Mouse (Mus musculus) embryonic facial prominence, embryonic 10.5 days (tissue): ENCODE measurements around the gene Nelfcd. TPM values are rescaled to one million over a fixed set of nuclear protein-coding genes. Genes with fewer than 3 reads are reported as not detected.

ENCODE experiments used
- DNase-seq: peaks from one replicate; pipeline ENCODE4 v3.0.0-alpha.2; 2017; ENCODE audit warnings: low spot score
- H3K27ac ChIP-seq: fragments of 300-500 bp; sonication (generic); replicated peaks from 2 replicates; pipeline ENCODE4 v1.5.1; 2016; ENCODE audit warnings: mild to moderate bottlenecking
- H3K27me3 ChIP-seq: fragments of 300-500 bp; sonication (generic); replicated peaks from 2 replicates; pipeline ENCODE4 v1.6.1; 2016; ENCODE audit warnings: low read depth, mild to moderate bottlenecking; ENCODE audit not compliant: poor library complexity, severe bottlenecking
- H3K36me3 ChIP-seq: fragments of 300-500 bp; sonication (generic); replicated peaks from 2 replicates; pipeline ENCODE4 v1.6.1; 2016; ENCODE audit warnings: mild to moderate bottlenecking, moderate library complexity
- H3K4me1 ChIP-seq: fragments of 300-500 bp; sonication (generic); 2 replicates; pipeline ENCODE4 v1.6.1; 2016
- H3K4me3 ChIP-seq: fragments of 300-500 bp; sonication (generic); 2 replicates; pipeline ENCODE4 v1.5.1; 2016; ENCODE audit warnings: mild to moderate bottlenecking, moderate library complexity
- H3K9me3 ChIP-seq: fragments of 300-500 bp; sonication (generic); 2 replicates; pipeline ENCODE4 v1.6.1; 2016; ENCODE audit warnings: mild to moderate bottlenecking
- WGBS: fragments of 180-500 bp; shearing (Covaris S2); methylation state at CpG from one replicate; pipeline ENCODE4 v1.1.7; 2016; 5-methylcytosine and 5-hydroxymethylcytosine counted together
- polyA plus RNA-seq: library from polyadenylated mRNA; unstranded; fragments of >200 nt; fragmentation: Nextera tagmentation; extraction: Ambion mirVana; gene quantifications from 2 replicates; pipeline ENCODE4 v1.2.1, GENCODE M21; 2016

The Nelfcd gene
- polyA plus RNA-seq, 1 experiment from 2014 or later: 195 TPM

DNA sequence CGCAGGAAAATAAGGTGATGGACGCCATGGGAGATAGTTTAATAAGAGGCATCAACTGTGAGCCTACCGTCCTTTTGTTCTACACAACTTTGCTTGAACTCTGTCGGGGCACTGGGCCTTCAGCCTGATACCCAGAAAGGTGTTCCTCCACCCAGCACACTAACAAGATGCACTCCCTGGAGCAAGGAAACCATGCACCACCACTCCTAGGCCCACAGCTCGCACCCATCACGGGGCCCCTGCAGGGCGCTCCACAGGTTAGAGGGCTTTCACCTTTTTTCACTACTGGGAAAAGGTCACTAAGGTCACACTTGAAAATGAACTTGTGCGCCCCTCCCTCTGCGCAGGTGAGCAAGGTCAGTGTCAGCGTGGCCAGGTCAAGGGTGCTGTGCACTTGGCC, 47.8 kb downstream of the Nelfcd start:
- Histone ChIP-seq H3K27ac (peak overlapping the region; percentile 97), H3K9me3 (no peaks in the 10 kb centered on the region), H3K4me1 (peaks cover 18% of the 10 kb centered on the region), H3K36me3 (peaks cover 71% of the 10 kb centered on the region), H3K4me3 (peak overlapping the region; percentile 88), H3K27me3 (no peaks in the 10 kb centered on the region)
- 40% methylated on average over 10 of the region's 10 CpGs for WGBS
- peak; percentile 37 for DNase-seq

- peaks cover 76% of the 10 kb centered on the region for H3K36me3 ChIP-seq
- 3% methylated on average over 48 of the region's 48 CpGs for WGBS
- peaks cover 18% of the 10 kb centered on the region for H3K4me1 ChIP-seq
- peak within 1 kb of the TSS; percentile 88 for H3K4me3 ChIP-seq
- H3K27me3 ChIP-seq: no peaks in the 10 kb centered on the region
- no peaks in the 10 kb centered on the region for H3K9me3 ChIP-seq
- H3K27ac ChIP-seq: peak within 1 kb of the TSS; percentile 97
- DNase-seq: peak; percentile 97
Measured at GRCm38 (mm10) chr2:174463789-174464523, 48.4 kb downstream of the Nelfcd start, which contains the start of gene Atp5e. Atp5e (minus strand) TSS chr2:174464105.

DNA sequence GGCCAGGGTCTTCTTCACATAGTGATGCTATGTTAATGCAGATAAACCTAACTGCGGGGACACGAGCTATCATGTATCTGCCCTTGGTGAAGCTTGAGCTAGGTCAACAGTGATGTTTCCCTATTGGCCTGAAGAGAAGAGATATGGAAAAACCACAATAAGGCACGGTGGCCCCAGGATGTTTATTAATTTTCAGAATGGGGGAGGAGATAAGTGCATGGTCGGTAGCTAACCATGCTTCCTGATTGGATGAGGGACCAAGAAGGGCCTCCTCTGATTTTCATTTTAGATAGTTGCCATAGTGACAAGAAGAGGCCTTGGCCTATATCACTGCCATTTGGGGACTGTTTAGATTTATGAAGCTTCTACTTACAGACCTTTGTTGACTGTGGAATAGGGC, 54.7 kb downstream of the Nelfcd start:
- no peak overlapping the region for H3K27ac ChIP-seq
- H3K36me3 ChIP-seq: peaks cover 66% of the 10 kb centered on the region
- 90% methylated on average over 4 of the region's 4 CpGs for WGBS
- H3K4me3 ChIP-seq: no peak overlapping the region
- no peaks in the 10 kb centered on the region for H3K9me3 ChIP-seq
- H3K4me1 ChIP-seq: peaks cover 15% of the 10 kb centered on the region
- no peak for DNase-seq
- H3K27me3 ChIP-seq: no peaks in the 10 kb centered on the region

DNA sequence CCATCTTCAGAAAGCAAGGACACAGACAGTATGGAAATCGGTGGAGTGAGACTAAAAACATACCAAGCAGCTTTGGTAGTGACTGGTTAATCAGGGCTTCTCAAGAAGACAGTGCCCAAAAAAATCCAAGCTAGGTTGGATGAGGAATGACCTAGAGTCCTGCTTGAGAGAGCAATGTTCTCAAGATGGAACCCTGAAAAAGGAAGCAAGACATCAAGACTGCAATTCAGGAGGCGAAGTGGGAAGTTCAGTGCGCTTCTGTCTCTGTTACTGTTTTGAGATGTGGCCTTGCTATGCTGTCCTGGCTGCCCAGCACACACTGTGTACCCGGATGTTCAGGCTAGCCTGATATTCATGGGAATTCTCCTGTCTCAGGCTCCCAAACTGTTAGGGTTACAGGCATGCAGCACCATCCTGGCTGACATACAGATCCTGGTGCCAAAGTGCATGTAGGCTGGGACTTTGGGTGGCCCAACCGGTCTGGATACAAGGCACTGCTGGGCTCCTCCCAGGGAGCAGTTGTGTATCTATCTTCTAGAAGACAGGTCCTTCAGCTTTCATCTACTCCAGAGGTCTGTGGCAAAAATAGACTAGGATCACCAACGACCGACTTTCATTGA, 55.3 kb downstream of the Nelfcd start:
- peaks cover 61% of the 10 kb centered on the region for H3K36me3 ChIP-seq
- H3K9me3 ChIP-seq: no peaks in the 10 kb centered on the region
- no peak for DNase-seq
- no peak overlapping the region for H3K4me3 ChIP-seq
- H3K4me1 ChIP-seq: peaks cover 15% of the 10 kb centered on the region
- H3K27ac ChIP-seq: no peak overlapping the region
- H3K27me3 ChIP-seq: no peaks in the 10 kb centered on the region
- 92% methylated on average over 7 of the region's 7 CpGs for WGBS

- Histone ChIP-seq H3K36me3 (peaks cover 45% of the 10 kb centered on the region), H3K27ac (peak overlapping the region; percentile 86), H3K4me1 (peaks cover 18% of the 10 kb centered on the region), H3K9me3 (no peaks in the 10 kb centered on the region), H3K27me3 (no peaks in the 10 kb centered on the region), H3K4me3 (peak overlapping the region; percentile 67)
- DNase-seq: no peak
- WGBS: 6% methylated on average over 30 of the region's 30 CpGs
Measured at GRCm38 (mm10) chr2:174472407-174472806, 56.8 kb downstream of the Nelfcd start.

GRCm38 (mm10) chr2:174472818-174473549, 57.4 kb downstream of the Nelfcd start, which contains the start of gene Prelid3b:
Prelid3b (minus strand) TSS chr2:174473081.
- Histone ChIP-seq H3K27ac (peak within 1 kb of the TSS; percentile 86), H3K9me3 (no peaks in the 10 kb centered on the region), H3K36me3 (peaks cover 40% of the 10 kb centered on the region), H3K27me3 (no peaks in the 10 kb centered on the region), H3K4me3 (peak within 1 kb of the TSS; percentile 67), H3K4me1 (peaks cover 18% of the 10 kb centered on the region)
- 1% methylated on average over 53 of the region's 53 CpGs for WGBS
- DNase-seq: peak; percentile 100

- H3K27ac ChIP-seq: peak overlapping the region; percentile 86
- H3K4me1 ChIP-seq: peaks cover 18% of the 10 kb centered on the region
Measured at GRCm38 (mm10) chr2:174473550-174473927, 57.9 kb downstream of the Nelfcd start.

More at GRCm38 (mm10) chr2:174473550-174473927, 57.9 kb downstream of the Nelfcd start:
- Histone ChIP-seq H3K36me3 (peaks cover 35% of the 10 kb centered on the region), H3K4me3 (peak overlapping the region; percentile 67), H3K27me3 (no peaks in the 10 kb centered on the region), H3K9me3 (no peaks in the 10 kb centered on the region)
- WGBS: 72% methylated on average over 5 of the region's 5 CpGs
- DNase-seq: no peak

Other genes with a start within 250 kb of the Nelfcd start
- 1,270 and 1,303 TPM in 2 replicates for gene Gnas, start 131.5 kb upstream of the Nelfcd start, polyA plus RNA-seq
- gene Gm20721, start 69.1 kb upstream of the Nelfcd start, polyA plus RNA-seq: 11.9 and 14.6 TPM in 2 replicates
- 92.6 and 95.4 TPM in 2 replicates for gene Ctsz, start 23.2 kb downstream of the Nelfcd start, polyA plus RNA-seq
- gene Tubb1, start 34.9 kb downstream of the Nelfcd start, polyA plus RNA-seq: 4.3 and 5.2 TPM in 2 replicates
- 555 and 612 TPM in 2 replicates for gene Atp5e, start 48.3 kb downstream of the Nelfcd start, polyA plus RNA-seq
- gene Prelid3b, start 57.3 kb downstream of the Nelfcd start, polyA plus RNA-seq: 121 and 133 TPM in 2 replicates
- gene Zfp831, start 227.7 kb downstream of the Nelfcd start, polyA plus RNA-seq: not detected in 2 replicates